Mouse (Mus musculus) kidney, postnatal 25 days (tissue): Measurements from ENCODE around the gene Gm10645.
A peak's percentile ranks its signal among the peaks of the same experiment; 100 is the strongest.

Experiments
- DNase-seq, 2 experiments: peaks; one replicate each; pipeline ENCODE4 v3.0.0; 2021; ENCODE audit warnings: mixed read lengths in 2 of 2

The Gm10645 gene

GRCm38 (mm10) chr8:83165931-83166867, at the start of gene Gm10645:
Gene Gm10645, minus strand, starts transcription at chr8:83166170.
- DNase-seq: peak; percentile 8 to 52

- DNase-seq: peak; percentile 18 to 47
Observed at GRCm38 (mm10) chr8:83215065-83215464, 49.1 kb upstream of the Gm10645 start.

GRCm38 (mm10) chr8:83210676-83211075, 44.7 kb upstream of the Gm10645 start:
- DNase-seq: no peak

- no peak for DNase-seq
Observed at GRCm38 (mm10) chr8:83209581-83209980, 43.6 kb upstream of the Gm10645 start.

- no peak for DNase-seq
Observed at GRCm38 (mm10) chr8:83205907-83206306, 39.9 kb upstream of the Gm10645 start.

GRCm38 (mm10) chr8:83202946-83203345, 37.0 kb upstream of the Gm10645 start:
- no peak for DNase-seq

GRCm38 (mm10) chr8:83200191-83201177, 34.5 kb upstream of the Gm10645 start:
- DNase-seq: no peak

- no peak for DNase-seq
Observed at GRCm38 (mm10) chr8:83199715-83200114, 33.7 kb upstream of the Gm10645 start.

GRCm38 (mm10) chr8:83196088-83196487, 30.1 kb upstream of the Gm10645 start:
- no peak for DNase-seq

- no peak for DNase-seq
Observed at GRCm38 (mm10) chr8:83189538-83190095, 23.6 kb upstream of the Gm10645 start.

GRCm38 (mm10) chr8:83187363-83187962, 21.5 kb upstream of the Gm10645 start:
- DNase-seq: no peak

- DNase-seq: no peak
Observed at GRCm38 (mm10) chr8:83186376-83186775, 20.4 kb upstream of the Gm10645 start.

GRCm38 (mm10) chr8:83182784-83183183, 16.8 kb upstream of the Gm10645 start:
- no peak for DNase-seq

GRCm38 (mm10) chr8:83181851-83182482, 16.0 kb upstream of the Gm10645 start:
- DNase-seq: no peak

- peak in 1 of 2 experiments; percentile 32 for DNase-seq
Observed at GRCm38 (mm10) chr8:83178228-83178742, 12.3 kb upstream of the Gm10645 start.

GRCm38 (mm10) chr8:83177317-83178195, 11.6 kb upstream of the Gm10645 start:
- no peak for DNase-seq

- no peak for DNase-seq
Observed at GRCm38 (mm10) chr8:83176785-83177184, 10.8 kb upstream of the Gm10645 start.

GRCm38 (mm10) chr8:83175680-83176079, 9.7 kb upstream of the Gm10645 start:
- no peak for DNase-seq

GRCm38 (mm10) chr8:83170894-83171293, 4.9 kb upstream of the Gm10645 start:
- DNase-seq: no peak

- DNase-seq: peak in 1 of 2 experiments; percentile 24
Observed at GRCm38 (mm10) chr8:83169709-83170108, 3.7 kb upstream of the Gm10645 start.

- no peak for DNase-seq
Observed at GRCm38 (mm10) chr8:83169127-83169526, 3.2 kb upstream of the Gm10645 start.
